Mouse (Mus musculus): ENCODE results near the gene Dennd4b.
"Not testable (repeated sequence)": the region's sequence is repeated elsewhere in the genome, so short reads cannot be mapped to it uniquely, and the experiment has no call there.

- not testable (repeated sequence) for TF ChIP-seq CTCF, EP300 (IDR thresholded peaks at IDR 0.05; ENCODE audit: low read depth)
Observed at GRCm38 (mm10) chr3:90252659-90253058, 12.3 kb upstream of the Dennd4b start.
